Mouse (Mus musculus): ENCODE measurements around the gene Foxc2. TPM values are rescaled to one million over a fixed set of nuclear protein-coding genes. Genes with fewer than 3 reads are reported as not detected.
A peak's percentile ranks its signal among the peaks of the same experiment; 100 is the strongest.

The Foxc2 gene
- polyA plus RNA-seq, 1 experiment from 2014 or later: 6.4 TPM

DNA sequence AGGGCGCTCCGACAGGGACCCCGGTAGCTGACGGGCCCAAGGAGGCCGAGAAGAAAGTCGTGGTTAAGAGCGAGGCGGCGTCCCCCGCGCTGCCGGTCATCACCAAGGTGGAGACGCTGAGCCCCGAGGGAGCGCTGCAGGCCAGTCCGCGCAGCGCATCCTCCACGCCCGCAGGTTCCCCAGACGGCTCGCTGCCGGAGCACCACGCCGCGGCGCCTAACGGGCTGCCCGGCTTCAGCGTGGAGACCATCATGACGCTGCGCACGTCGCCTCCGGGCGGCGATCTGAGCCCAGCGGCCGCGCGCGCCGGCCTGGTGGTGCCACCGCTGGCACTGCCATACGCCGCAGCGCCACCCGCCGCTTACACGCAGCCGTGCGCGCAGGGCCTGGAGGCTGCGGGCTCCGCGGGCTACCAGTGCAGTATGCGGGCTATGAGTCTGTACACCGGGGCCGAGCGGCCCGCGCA, 1.2 kb downstream of the Foxc2 start:
- 1% methylated on average over 62 of the region's 62 CpGs for WGBS
- Histone ChIP-seq H3K9ac (ENCODE audit: low read length) (peak overlapping the region; percentile 71), H3K36me3 (ENCODE audit: control insufficient read depth, insufficient read depth, low read length) (peaks cover 5% of the 10 kb centered on the region), H3K4me1 (ENCODE audit: control insufficient read depth in 2 of 2, insufficient read depth in 2 of 2, low read length in 2 of 2) (peaks cover 5 to 7% of the 10 kb centered on the region in 2 experiments; a peak in 2 of 4 replicates), H3K4me3 (ENCODE audit: control insufficient read depth in 1 of 2, insufficient read depth in 1 of 2, low read depth in 1 of 2, low read length in 2 of 2) (peak overlapping the region; percentile 50 to 70), H3K27me3 (ENCODE audit: control insufficient read depth, insufficient read depth, low read length) (peaks cover 77% of the 10 kb centered on the region), H3K27ac (replicated peaks in 1 of 2; ENCODE audit: control insufficient read depth in 1 of 2, insufficient read depth in 1 of 2, low read depth in 2 of 2, low read length in 2 of 2) (peak overlapping the region; percentile 82 to 89; a peak in 3 of 4 replicates), H3K4me2 (ENCODE audit: low read length) (peak overlapping the region; percentile 78), H3K9me3 (ENCODE audit: control insufficient read depth, low read length) (0 out of 2 replicates have a peak, but pooled peaks cover 4% of the 10 kb centered on the region)
- ATAC-seq (ENCODE audit: insufficient number of reproducible peaks, insufficient read depth, low FRiP score, low read depth): no peak

DNA sequence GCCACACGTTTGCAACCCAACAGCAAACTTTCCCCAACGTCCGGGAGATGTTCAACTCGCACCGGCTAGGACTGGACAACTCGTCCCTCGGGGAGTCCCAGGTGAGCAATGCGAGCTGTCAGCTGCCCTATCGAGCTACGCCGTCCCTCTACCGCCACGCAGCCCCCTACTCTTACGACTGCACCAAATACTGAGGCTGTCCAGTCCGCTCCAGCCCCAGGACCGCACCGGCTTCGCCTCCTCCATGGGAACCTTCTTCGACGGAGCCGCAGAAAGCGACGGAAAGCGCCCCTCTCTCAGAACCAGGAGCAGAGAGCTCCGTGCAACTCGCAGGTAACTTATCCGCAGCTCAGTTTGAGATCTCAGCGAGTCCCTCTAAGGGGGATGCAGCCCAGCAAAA, 1.9 kb downstream of the Foxc2 start:
- 1% methylated on average over 28 of the region's 28 CpGs for WGBS
- Histone ChIP-seq H3K9ac (ENCODE audit: low read length) (peak overlapping the region; percentile 71), H3K27me3 (ENCODE audit: control insufficient read depth, insufficient read depth, low read length) (peaks cover 82% of the 10 kb centered on the region), H3K9me3 (ENCODE audit: control insufficient read depth, low read length) (0 out of 2 replicates have a peak, but pooled peaks cover 4% of the 10 kb centered on the region), H3K4me2 (ENCODE audit: low read length) (peak overlapping the region; percentile 78), H3K4me3 (ENCODE audit: control insufficient read depth in 1 of 2, insufficient read depth in 1 of 2, low read depth in 1 of 2, low read length in 2 of 2) (peak overlapping the region; percentile 50 to 70), H3K36me3 (ENCODE audit: control insufficient read depth, insufficient read depth, low read length) (peaks cover 5% of the 10 kb centered on the region), H3K4me1 (ENCODE audit: control insufficient read depth in 2 of 2, insufficient read depth in 2 of 2, low read length in 2 of 2) (peaks cover 5 to 9% of the 10 kb centered on the region in 2 experiments; a peak in 2 of 4 replicates), H3K27ac (replicated peaks in 1 of 2; ENCODE audit: control insufficient read depth in 1 of 2, insufficient read depth in 1 of 2, low read depth in 2 of 2, low read length in 2 of 2) (peak overlapping the region; percentile 46 to 82)
- ATAC-seq (ENCODE audit: insufficient number of reproducible peaks, insufficient read depth, low FRiP score, low read depth): no peak

DNA sequence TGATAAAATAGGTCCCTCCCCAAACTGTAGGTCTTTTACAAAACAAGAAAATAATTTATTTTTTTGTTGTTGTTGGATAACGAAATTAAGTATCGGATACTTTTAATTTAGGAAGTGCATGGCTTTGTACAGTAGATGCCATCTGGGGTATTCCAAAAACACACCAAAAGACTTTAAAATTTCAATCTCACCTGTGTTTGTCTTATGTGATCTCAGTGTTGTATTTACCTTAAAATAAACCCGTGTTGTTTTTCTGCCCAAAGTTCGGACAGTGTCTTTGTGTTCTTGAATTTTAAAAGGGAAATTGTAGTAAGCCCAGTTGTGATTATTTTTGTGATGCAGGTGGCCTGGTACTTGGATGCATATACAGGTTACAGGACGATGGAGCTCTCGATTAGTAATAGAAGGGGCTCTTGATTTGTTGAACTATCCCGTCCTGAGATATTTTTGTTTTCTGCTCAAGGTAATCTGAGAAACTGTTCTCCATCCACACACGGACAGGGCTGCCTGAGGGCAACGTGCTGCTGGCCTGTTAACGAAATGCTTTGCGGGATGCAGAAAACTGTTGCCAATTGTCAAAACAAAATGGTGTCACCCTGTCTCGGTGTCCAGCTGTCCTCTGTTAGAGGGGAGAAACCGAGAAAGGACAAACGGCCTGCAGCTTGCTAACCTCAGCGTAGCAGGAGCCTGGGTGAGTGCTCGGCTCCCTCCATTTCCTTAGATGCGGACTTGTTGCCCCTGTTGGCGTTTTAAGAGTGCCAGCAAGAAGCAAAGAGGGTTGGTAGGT, 2.9 kb downstream of the Foxc2 start:
- Histone ChIP-seq H3K36me3 (ENCODE audit: control insufficient read depth, insufficient read depth, low read length) (peaks cover 5% of the 10 kb centered on the region), H3K9me3 (ENCODE audit: control insufficient read depth, low read length) (0 out of 2 replicates have a peak, but pooled peaks cover 4% of the 10 kb centered on the region), H3K4me2 (ENCODE audit: low read length) (peak overlapping the region; percentile 78), H3K27ac (replicated peaks in 1 of 2; ENCODE audit: control insufficient read depth in 1 of 2, insufficient read depth in 1 of 2, low read depth in 2 of 2, low read length in 2 of 2) (no peak overlapping the region; a peak in 1 of 4 replicates), H3K27me3 (ENCODE audit: control insufficient read depth, insufficient read depth, low read length) (peaks cover 87% of the 10 kb centered on the region), H3K9ac (ENCODE audit: low read length) (peak overlapping the region; percentile 71), H3K4me3 (ENCODE audit: control insufficient read depth in 1 of 2, insufficient read depth in 1 of 2, low read depth in 1 of 2, low read length in 2 of 2) (peak overlapping the region; percentile 50 to 70), H3K4me1 (ENCODE audit: control insufficient read depth in 2 of 2, insufficient read depth in 2 of 2, low read length in 2 of 2) (0 out of 4 replicates have a peak, but pooled peaks cover 2 to 5% of the 10 kb centered on the region in 2 experiments)
- 9% methylated on average over 18 of the region's 18 CpGs for WGBS
- no peak for ATAC-seq (ENCODE audit: insufficient number of reproducible peaks, insufficient read depth, low FRiP score, low read depth)

DNA sequence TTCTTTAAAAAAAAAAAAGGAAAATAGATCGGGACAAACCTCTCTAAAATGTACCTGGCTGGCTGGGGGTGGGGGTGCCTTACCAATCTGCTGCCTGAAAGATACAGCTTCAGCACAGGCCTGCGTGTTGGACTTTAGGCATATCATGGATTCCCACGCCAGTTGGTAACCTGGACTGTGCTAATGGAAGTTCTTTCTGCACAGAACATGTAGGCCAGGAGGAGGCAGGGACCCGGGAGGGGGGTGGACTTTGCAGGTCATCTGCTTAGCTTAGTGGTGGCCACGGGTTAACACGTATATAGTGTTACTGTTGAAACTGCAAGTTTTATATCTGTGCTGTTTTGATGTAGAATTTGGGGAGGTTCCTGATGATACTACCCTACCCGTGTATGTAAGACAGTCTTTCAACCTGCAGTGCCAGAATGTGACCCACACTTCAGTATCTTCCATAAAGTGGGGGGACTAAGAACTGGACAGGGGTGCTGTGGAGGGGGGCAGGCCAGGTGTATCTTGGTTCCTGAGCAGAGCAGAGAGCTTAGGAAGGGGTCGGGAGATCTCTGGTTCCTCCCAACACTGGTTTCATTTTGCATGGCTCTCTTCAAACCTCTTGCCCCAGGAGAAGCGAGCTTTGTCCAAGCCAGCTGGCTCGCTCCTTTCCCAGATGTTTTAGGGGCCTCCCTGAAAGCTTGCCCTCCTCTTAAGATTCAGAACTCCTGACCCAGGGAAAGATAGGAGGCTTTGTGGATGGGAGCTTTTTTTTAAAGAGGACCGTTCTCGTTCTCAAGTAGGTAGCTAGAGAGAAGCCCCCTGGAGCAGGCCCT, 3.9 kb downstream of the Foxc2 start:
- Histone ChIP-seq H3K4me2 (ENCODE audit: low read length) (peak overlapping the region; percentile 78), H3K4me3 (ENCODE audit: control insufficient read depth in 1 of 2, insufficient read depth in 1 of 2, low read depth in 1 of 2, low read length in 2 of 2) (peak overlapping the region; percentile 38 to 50), H3K27me3 (ENCODE audit: control insufficient read depth, insufficient read depth, low read length) (peaks cover 88% of the 10 kb centered on the region), H3K4me1 (ENCODE audit: control insufficient read depth in 2 of 2, insufficient read depth in 2 of 2, low read length in 2 of 2) (peaks cover 2 to 9% of the 10 kb centered on the region in 2 experiments; a peak in 2 of 4 replicates), H3K36me3 (ENCODE audit: control insufficient read depth, insufficient read depth, low read length) (peaks cover 5% of the 10 kb centered on the region), H3K9me3 (ENCODE audit: control insufficient read depth, low read length) (0 out of 2 replicates have a peak, but pooled peaks cover 4% of the 10 kb centered on the region), H3K27ac (replicated peaks in 1 of 2; ENCODE audit: control insufficient read depth in 1 of 2, insufficient read depth in 1 of 2, low read depth in 2 of 2, low read length in 2 of 2) (peak overlapping the region in 1 of 2 experiments; percentile 20; a peak in 2 of 4 replicates), H3K9ac (ENCODE audit: low read length) (peak overlapping the region; percentile 71)
- WGBS: 25% methylated on average over 12 of the region's 12 CpGs
- no peak for ATAC-seq (ENCODE audit: insufficient number of reproducible peaks, insufficient read depth, low FRiP score, low read depth)

DNA sequence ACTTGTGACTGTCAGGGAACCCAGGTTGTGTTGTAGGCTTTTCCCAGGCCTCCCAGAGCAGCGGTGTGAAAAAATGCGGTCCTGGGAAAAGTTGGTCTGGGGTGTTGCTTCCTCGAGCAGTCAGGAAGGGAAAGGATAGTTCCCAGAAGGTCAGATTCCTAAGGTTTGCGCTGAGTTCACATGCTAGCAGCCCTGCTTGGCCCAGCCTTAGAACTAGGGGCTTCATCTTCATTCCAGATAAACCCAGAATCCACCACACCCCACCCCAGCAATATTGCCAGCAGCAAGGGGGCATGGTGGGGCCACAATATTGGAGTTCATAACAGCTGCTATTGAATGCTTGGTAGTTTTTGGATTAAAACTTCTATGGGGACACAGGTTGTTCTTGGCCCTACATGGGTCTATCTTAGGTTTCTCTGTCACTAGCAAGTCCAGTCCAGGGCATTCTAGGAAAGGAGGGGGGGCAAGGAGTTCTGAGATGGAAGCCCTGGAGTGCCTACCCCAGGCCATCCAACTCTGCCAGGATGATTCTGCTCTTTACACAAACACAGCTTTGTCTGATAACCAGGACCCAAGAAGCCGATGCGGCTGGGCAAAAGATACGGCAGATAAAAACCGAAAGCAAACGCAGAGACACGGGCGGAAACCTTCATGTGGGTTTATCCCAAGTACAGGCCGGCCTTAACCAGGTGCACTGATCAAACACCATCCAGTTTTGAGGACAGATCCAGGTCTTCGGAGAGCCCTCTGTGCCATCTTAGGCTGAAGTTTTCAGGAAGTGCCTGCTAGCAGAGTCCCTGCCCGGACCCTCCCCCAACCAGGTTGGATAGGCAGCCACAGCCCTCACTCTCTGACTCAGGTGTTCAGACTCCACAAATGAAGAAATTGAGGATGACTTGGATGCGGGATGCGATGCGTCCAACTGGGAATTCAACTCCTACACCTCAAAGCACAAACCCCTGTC, 4.8 kb downstream of the Foxc2 start:
- Histone ChIP-seq H3K4me1 (ENCODE audit: control insufficient read depth in 2 of 2, insufficient read depth in 2 of 2, low read length in 2 of 2) (peaks cover 4 to 16% of the 10 kb centered on the region in 2 experiments; a peak in 2 of 4 replicates), H3K27ac (replicated peaks in 1 of 2; ENCODE audit: control insufficient read depth in 1 of 2, insufficient read depth in 1 of 2, low read depth in 2 of 2, low read length in 2 of 2) (0 out of 4 replicates have a peak overlapping the region, but pooled peaks of 1 of the 2 experiments have one; percentile 20), H3K9ac (ENCODE audit: low read length) (peak overlapping the region; percentile 71), H3K27me3 (ENCODE audit: control insufficient read depth, insufficient read depth, low read length) (peaks cover 86% of the 10 kb centered on the region), H3K4me3 (ENCODE audit: control insufficient read depth in 1 of 2, insufficient read depth in 1 of 2, low read depth in 1 of 2, low read length in 2 of 2) (peak overlapping the region; percentile 38 to 50), H3K9me3 (ENCODE audit: control insufficient read depth, low read length) (0 out of 2 replicates have a peak, but pooled peaks cover 4% of the 10 kb centered on the region), H3K4me2 (ENCODE audit: low read length) (peak overlapping the region; percentile 78), H3K36me3 (ENCODE audit: control insufficient read depth, insufficient read depth, low read length) (peaks cover 5% of the 10 kb centered on the region)
- no peak for ATAC-seq (ENCODE audit: insufficient number of reproducible peaks, insufficient read depth, low FRiP score, low read depth)
- 28% methylated on average over 17 of the region's 17 CpGs for WGBS

DNA sequence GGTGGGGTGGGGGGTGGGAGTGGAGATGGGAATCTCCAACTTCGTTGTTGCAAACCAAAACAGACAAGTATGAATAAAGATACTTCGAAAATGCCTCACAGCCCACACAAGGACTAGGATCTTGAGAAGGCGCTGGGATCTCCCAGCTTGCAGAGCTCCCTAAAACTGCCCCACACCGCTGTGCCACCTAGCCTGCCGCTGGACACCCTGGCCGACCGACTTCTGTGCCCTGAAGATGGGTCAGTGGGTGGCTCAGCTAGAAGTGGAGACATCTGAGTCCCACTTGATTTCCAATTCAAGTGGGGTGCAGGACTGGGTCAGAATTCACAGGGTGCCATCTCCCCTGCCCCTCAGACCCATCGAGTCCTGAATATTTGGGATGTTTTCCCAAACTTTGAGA, 5.7 kb downstream of the Foxc2 start:
- WGBS: 40% methylated on average over 8 of the region's 8 CpGs
- Histone ChIP-seq H3K9me3 (ENCODE audit: control insufficient read depth, low read length) (0 out of 2 replicates have a peak, but pooled peaks cover 4% of the 10 kb centered on the region), H3K27ac (replicated peaks in 1 of 2; ENCODE audit: control insufficient read depth in 1 of 2, insufficient read depth in 1 of 2, low read depth in 2 of 2, low read length in 2 of 2) (no peak overlapping the region), H3K36me3 (ENCODE audit: control insufficient read depth, insufficient read depth, low read length) (peaks cover 5% of the 10 kb centered on the region), H3K27me3 (ENCODE audit: control insufficient read depth, insufficient read depth, low read length) (peaks cover 87% of the 10 kb centered on the region), H3K4me3 (ENCODE audit: control insufficient read depth in 1 of 2, insufficient read depth in 1 of 2, low read depth in 1 of 2, low read length in 2 of 2) (0 out of 4 replicates have a peak overlapping the region, but pooled peaks of 1 of the 2 experiments have one; percentile 50), H3K4me1 (ENCODE audit: control insufficient read depth in 2 of 2, insufficient read depth in 2 of 2, low read length in 2 of 2) (peaks cover 6 to 20% of the 10 kb centered on the region in 2 experiments; a peak in 3 of 4 replicates), H3K9ac (ENCODE audit: low read length) (peak overlapping the region; percentile 2; the same call in 1 of the 2 replicates), H3K4me2 (ENCODE audit: low read length) (peak overlapping the region; percentile 78)
- no peak for ATAC-seq (ENCODE audit: insufficient number of reproducible peaks, insufficient read depth, low FRiP score, low read depth)

Measured in heart, embryonic 14.5 days (tissue).